Mouse (Mus musculus): ENCODE data around the gene Itln1. TPM values are rescaled to one million over a fixed set of nuclear protein-coding genes. Genes with fewer than 3 reads are reported as not detected.

Gene Itln1
- polyA plus RNA-seq, 1 experiment from 2014 or later = not detected

- Histone ChIP-seq H3K9me3 (replicated peaks; ENCODE audit: control insufficient read depth, low read length) (no peaks in the 10 kb centered on the region), H3K4me3 (ENCODE audit: low read depth, low read length) (peak within 1 kb of the TSS; percentile 57), H3K36me3 (ENCODE audit: control insufficient read depth, insufficient read depth, low read length) (no peaks in the 10 kb centered on the region), H3K4me1 (ENCODE audit: control insufficient read depth, insufficient read depth, low read length) (peaks cover 3% of the 10 kb centered on the region; the same call in 1 of the 2 replicates), H3K27ac (ENCODE audit: low read depth, low read length) (peak within 1 kb of the TSS; percentile 94), H3K4me2 (ENCODE audit: low read length) (peak within 1 kb of the TSS; percentile 73), H3K27me3 (replicated peaks; ENCODE audit: control insufficient read depth, insufficient read depth, low read length) (no peaks in the 10 kb centered on the region), H3K9ac (ENCODE audit: low read length) (peak within 1 kb of the TSS; percentile 85)
- DNase-seq (ENCODE audit: low spot score) = peak; percentile 97
- peak; percentile 91 for ATAC-seq
- 0% methylated on average over 19 of the region's 19 CpGs for WGBS
Measured at GRCm38 (mm10) chr1:171503250-171503591, 31.9 kb downstream of the Itln1 start, which contains the start of gene Alyref2. Gene Alyref2 (plus strand): TSS chr1:171503478.

- H3K4me2 ChIP-seq (ENCODE audit: low read length) = peak overlapping the region; percentile 73
- H3K27ac ChIP-seq (ENCODE audit: low read depth, low read length) = peak overlapping the region; percentile 94
- H3K27me3 ChIP-seq (replicated peaks; ENCODE audit: control insufficient read depth, insufficient read depth, low read length) = no peaks in the 10 kb centered on the region
- DNase-seq (ENCODE audit: low spot score) (peak; percentile 89), ATAC-seq (peak; percentile 88)
- H3K4me1 ChIP-seq (ENCODE audit: control insufficient read depth, insufficient read depth, low read length) = peaks cover 3% of the 10 kb centered on the region; the same call in 1 of the 2 replicates
- WGBS = under 1% methylated on average over 14 of the region's 14 CpGs
- H3K36me3 ChIP-seq (ENCODE audit: control insufficient read depth, insufficient read depth, low read length) = no peaks in the 10 kb centered on the region
- no peaks in the 10 kb centered on the region for H3K9me3 ChIP-seq (replicated peaks; ENCODE audit: control insufficient read depth, low read length)
- H3K9ac ChIP-seq (ENCODE audit: low read length) = peak overlapping the region; percentile 85
- H3K4me3 ChIP-seq (ENCODE audit: low read depth, low read length) = peak overlapping the region; percentile 57; the same call in 1 of the 2 replicates
Measured at GRCm38 (mm10) chr1:171502388-171503249, 32.5 kb downstream of the Itln1 start.

DNA sequence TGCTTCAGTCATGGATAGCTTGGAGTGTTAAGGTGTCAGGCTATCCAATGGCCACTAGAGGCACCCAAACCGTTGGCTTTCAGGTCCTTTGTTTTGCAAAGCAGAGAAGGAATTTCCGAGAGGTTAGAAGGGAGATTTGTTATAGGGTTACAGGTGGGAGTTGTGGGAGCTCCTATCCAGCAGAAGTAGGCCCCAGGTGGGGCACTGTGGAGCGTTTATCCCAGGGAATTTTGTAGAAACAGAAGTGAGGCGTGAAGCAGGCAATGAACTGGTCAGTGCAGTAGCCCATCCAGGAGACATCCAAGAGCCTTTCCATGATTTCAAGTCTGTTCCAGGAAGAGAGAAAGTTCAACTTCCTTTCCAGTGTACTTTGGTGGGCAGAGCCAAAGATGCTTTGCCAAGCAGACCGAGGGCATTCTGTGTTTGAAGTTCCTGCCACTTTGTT, 33.4 kb downstream of the Itln1 start:
- no peak for ATAC-seq
- peaks cover 3% of the 10 kb centered on the region; the same call in 1 of the 2 replicates for H3K4me1 ChIP-seq (ENCODE audit: control insufficient read depth, insufficient read depth, low read length)
- peak overlapping the region; percentile 12; the same call in 1 of the 2 replicates for H3K4me2 ChIP-seq (ENCODE audit: low read length)
- 6% methylated on average over 5 of the region's 5 CpGs for whole genome bisulfite sequencing
- H3K9me3 ChIP-seq (replicated peaks; ENCODE audit: control insufficient read depth, low read length) = no peaks in the 10 kb centered on the region
- DNase-seq (ENCODE audit: low spot score) = peak; percentile 75
- H3K4me3 ChIP-seq (ENCODE audit: low read depth, low read length) = no peak overlapping the region
- H3K36me3 ChIP-seq (ENCODE audit: control insufficient read depth, insufficient read depth, low read length) = no peaks in the 10 kb centered on the region
- no peak overlapping the region; the same call in 1 of the 2 replicates for H3K9ac ChIP-seq (ENCODE audit: low read length)
- H3K27me3 ChIP-seq (replicated peaks; ENCODE audit: control insufficient read depth, insufficient read depth, low read length) = no peaks in the 10 kb centered on the region
- 0 out of 2 replicates have a peak overlapping the region, but pooled peaks have one; percentile 21 for H3K27ac ChIP-seq (ENCODE audit: low read depth, low read length)

- no peak overlapping the region for H3K27ac ChIP-seq (ENCODE audit: low read depth, low read length)
- H3K36me3 ChIP-seq (ENCODE audit: control insufficient read depth, insufficient read depth, low read length) = no peaks in the 10 kb centered on the region
- no peak overlapping the region for H3K4me2 ChIP-seq (ENCODE audit: low read length)
- peaks cover 3% of the 10 kb centered on the region; the same call in 1 of the 2 replicates for H3K4me1 ChIP-seq (ENCODE audit: control insufficient read depth, insufficient read depth, low read length)
- H3K9me3 ChIP-seq (replicated peaks; ENCODE audit: control insufficient read depth, low read length) = no peaks in the 10 kb centered on the region
- no peak for DNase-seq (ENCODE audit: low spot score)
- H3K27me3 ChIP-seq (replicated peaks; ENCODE audit: control insufficient read depth, insufficient read depth, low read length) = no peaks in the 10 kb centered on the region
- WGBS = 58% methylated on average over 6 of the region's 6 CpGs
- H3K9ac ChIP-seq (ENCODE audit: low read length) = no peak overlapping the region
- ATAC-seq = no peak
- no peak overlapping the region for H3K4me3 ChIP-seq (ENCODE audit: low read depth, low read length)
Measured at GRCm38 (mm10) chr1:171501016-171501610, 34.0 kb downstream of the Itln1 start.

- H3K9ac ChIP-seq (ENCODE audit: low read length) = no peak overlapping the region
- H3K9me3 ChIP-seq (replicated peaks; ENCODE audit: control insufficient read depth, low read length) = no peaks in the 10 kb centered on the region
- no peak overlapping the region for H3K4me2 ChIP-seq (ENCODE audit: low read length)
- H3K36me3 ChIP-seq (ENCODE audit: control insufficient read depth, insufficient read depth, low read length) = no peaks in the 10 kb centered on the region
- 80% methylated on average over 5 of the region's 5 CpGs for WGBS
- H3K4me1 ChIP-seq (ENCODE audit: control insufficient read depth, insufficient read depth, low read length) = peaks cover 3% of the 10 kb centered on the region; the same call in 1 of the 2 replicates
- H3K4me3 ChIP-seq (ENCODE audit: low read depth, low read length) = no peak overlapping the region
- no peaks in the 10 kb centered on the region for H3K27me3 ChIP-seq (replicated peaks; ENCODE audit: control insufficient read depth, insufficient read depth, low read length)
- no peak for DNase-seq (ENCODE audit: low spot score)
- no peak for ATAC-seq
- no peak overlapping the region for H3K27ac ChIP-seq (ENCODE audit: low read depth, low read length)
Measured at GRCm38 (mm10) chr1:171499856-171500255, 35.2 kb downstream of the Itln1 start.

- Histone ChIP-seq H3K9ac (ENCODE audit: low read length) (no peak overlapping the region), H3K4me3 (ENCODE audit: low read depth, low read length) (no peak overlapping the region), H3K9me3 (replicated peaks; ENCODE audit: control insufficient read depth, low read length) (no peaks in the 10 kb centered on the region), H3K27ac (ENCODE audit: low read depth, low read length) (no peak overlapping the region), H3K27me3 (replicated peaks; ENCODE audit: control insufficient read depth, insufficient read depth, low read length) (no peaks in the 10 kb centered on the region), H3K4me2 (ENCODE audit: low read length) (no peak overlapping the region), H3K36me3 (ENCODE audit: control insufficient read depth, insufficient read depth, low read length) (no peaks in the 10 kb centered on the region), H3K4me1 (ENCODE audit: control insufficient read depth, insufficient read depth, low read length) (no peaks in the 10 kb centered on the region)
- WGBS = 93% methylated on average over 6 of the region's 6 CpGs
- DNase-seq (ENCODE audit: low spot score) (no peak), ATAC-seq (no peak)
Measured at GRCm38 (mm10) chr1:171495371-171495770, 39.7 kb downstream of the Itln1 start.

- DNase-seq (ENCODE audit: low spot score) = no peak
Measured at GRCm38 (mm10) chr1:171494241-171494640, 40.9 kb downstream of the Itln1 start.

DNA sequence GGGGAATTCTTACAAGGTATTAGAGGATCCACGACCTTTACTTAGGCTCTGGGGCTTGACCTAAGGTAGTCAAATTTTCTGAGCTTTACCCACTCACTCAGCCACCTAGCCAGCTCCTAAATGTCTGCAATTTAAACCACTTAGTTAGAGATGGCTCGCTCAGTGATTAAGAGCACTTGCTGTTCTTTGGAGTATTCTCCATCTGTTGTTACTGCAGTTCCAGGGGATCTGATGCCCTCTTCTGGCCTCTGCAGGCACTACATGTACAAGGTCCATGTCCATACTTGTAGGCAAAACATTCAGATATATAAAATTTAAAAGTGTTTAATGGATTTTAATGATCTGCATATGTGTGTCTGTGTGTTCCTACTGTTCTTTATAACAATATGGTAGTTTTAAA, 56.1 kb downstream of the Itln1 start:
- DNase-seq (ENCODE audit: low spot score) = peak; percentile 78
- H3K27ac ChIP-seq (ENCODE audit: low read depth, low read length) = no peak overlapping the region
- ATAC-seq = peak; percentile 48; the same call in 1 of the 2 replicates
- H3K4me3 ChIP-seq (ENCODE audit: low read depth, low read length) = no peak overlapping the region
- H3K4me1 ChIP-seq (ENCODE audit: control insufficient read depth, insufficient read depth, low read length) = no peaks in the 10 kb centered on the region
- H3K4me2 ChIP-seq (ENCODE audit: low read length) = no peak overlapping the region
- no peak overlapping the region for H3K9ac ChIP-seq (ENCODE audit: low read length)
- 60% methylated on average over 2 of the region's 2 CpGs for WGBS
- H3K36me3 ChIP-seq (ENCODE audit: control insufficient read depth, insufficient read depth, low read length) = no peaks in the 10 kb centered on the region
- H3K27me3 ChIP-seq (replicated peaks; ENCODE audit: control insufficient read depth, insufficient read depth, low read length) = no peaks in the 10 kb centered on the region
- H3K9me3 ChIP-seq (replicated peaks; ENCODE audit: control insufficient read depth, low read length) = no peaks in the 10 kb centered on the region

More at GRCm38 (mm10) chr1:171494241-171494640, 40.9 kb downstream of the Itln1 start:
- WGBS = 88% methylated on average over 13 of the region's 13 CpGs
- H3K4me3 ChIP-seq (ENCODE audit: low read depth, low read length) = no peak overlapping the region
- ATAC-seq = no peak
- H3K27me3 ChIP-seq (replicated peaks; ENCODE audit: control insufficient read depth, insufficient read depth, low read length) = no peaks in the 10 kb centered on the region
- H3K27ac ChIP-seq (ENCODE audit: low read depth, low read length) = no peak overlapping the region
- no peak overlapping the region for H3K4me2 ChIP-seq (ENCODE audit: low read length)
- H3K9me3 ChIP-seq (replicated peaks; ENCODE audit: control insufficient read depth, low read length) = no peaks in the 10 kb centered on the region
- no peak overlapping the region for H3K9ac ChIP-seq (ENCODE audit: low read length)
- H3K4me1 ChIP-seq (ENCODE audit: control insufficient read depth, insufficient read depth, low read length) = no peaks in the 10 kb centered on the region
- no peaks in the 10 kb centered on the region for H3K36me3 ChIP-seq (ENCODE audit: control insufficient read depth, insufficient read depth, low read length)
